Mouse (Mus musculus): Measurements from ENCODE around the gene Cdc34. TPM values are rescaled to one million over a fixed set of nuclear protein-coding genes. Genes with fewer than 3 reads are reported as not detected.

Gene Cdc34
- polyA plus RNA-seq, 1 experiment from 2014 or later: 88.0 TPM

DNA sequence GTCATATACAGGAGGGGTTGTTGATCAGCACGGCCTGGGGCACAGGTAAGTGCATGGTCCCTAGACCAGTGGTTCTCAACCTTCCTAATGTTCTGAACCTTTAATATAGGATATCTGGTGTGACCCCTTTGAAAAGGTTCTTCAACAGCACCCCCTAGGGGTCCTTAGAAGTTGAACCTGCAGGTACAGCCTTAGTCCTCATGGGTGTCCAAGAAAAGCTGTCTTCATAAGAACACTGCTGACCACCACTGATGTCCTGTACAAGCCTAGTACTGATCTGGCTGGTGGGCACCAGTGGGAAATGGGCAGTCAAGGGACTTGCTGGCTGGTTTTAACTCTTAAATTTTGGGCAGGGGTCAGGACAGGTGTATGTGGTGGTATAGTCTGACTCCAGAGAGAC is 30.0 kb downstream of the Cdc34 start:
- peak; percentile 59 for TF ChIP-seq CTCF (IDR thresholded peaks at IDR 0.05; ENCODE audit: low read depth)
- Histone ChIP-seq H3K9me3 (ENCODE audit: control insufficient read depth) (no peaks in the 10 kb centered on the region), H3K4me3 (ENCODE audit: low read depth, low read length) (no peak overlapping the region), H3K27ac (ENCODE audit: low read depth, low read length) (no peak overlapping the region), H3K4me1 (replicated peaks; ENCODE audit: control insufficient read depth, insufficient read depth, low read length) (peaks cover 5% of the 10 kb centered on the region; the same call in 1 of the 2 replicates), H3K4me2 (replicated peaks; ENCODE audit: low read depth) (no peak overlapping the region), H3K27me3 (replicated peaks; ENCODE audit: control insufficient read depth, insufficient read depth, low read length) (peaks cover 13% of the 10 kb centered on the region), H3K9ac (ENCODE audit: low read depth, low read length) (no peak overlapping the region), H3K36me3 (ENCODE audit: control insufficient read depth, insufficient read depth) (peaks cover 38% of the 10 kb centered on the region)
- 83% methylated on average over 1 of the region's 1 CpGs for WGBS
- ATAC-seq: no peak

DNA sequence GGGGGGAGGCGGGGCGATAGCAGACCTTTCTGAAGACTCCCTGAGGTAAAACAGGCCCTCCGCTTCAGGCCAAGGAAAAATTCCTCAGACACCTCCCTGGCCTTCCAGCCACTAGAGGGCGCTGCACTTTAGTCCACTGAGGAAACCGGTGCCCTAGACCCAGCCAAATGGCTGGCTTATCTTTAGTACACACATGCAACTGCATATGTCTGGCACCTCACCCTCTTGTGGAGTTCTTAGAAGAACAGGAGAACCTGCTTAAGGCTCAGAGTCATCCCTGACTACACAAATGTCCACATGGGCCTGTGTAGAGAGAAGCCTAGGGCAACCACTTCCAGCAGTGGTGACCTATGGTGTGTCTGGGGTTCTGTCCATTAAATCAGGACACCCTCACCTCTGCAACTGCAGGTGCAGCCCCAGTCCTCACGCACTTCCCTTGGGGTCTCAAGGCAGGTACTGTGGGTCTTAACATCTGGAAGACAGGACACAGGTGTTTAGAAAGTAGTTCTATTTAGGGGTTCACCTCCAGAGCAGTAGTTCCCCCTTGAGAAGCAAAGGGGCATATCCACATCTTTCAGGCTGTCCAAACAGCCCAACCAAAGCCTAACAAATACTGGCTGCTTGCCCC is 30.6 kb downstream of the Cdc34 start:
- Histone ChIP-seq H3K9me3 (ENCODE audit: control insufficient read depth) (no peaks in the 10 kb centered on the region), H3K27ac (ENCODE audit: low read depth, low read length) (no peak overlapping the region), H3K4me3 (ENCODE audit: low read depth, low read length) (no peak overlapping the region), H3K9ac (ENCODE audit: low read depth, low read length) (no peak overlapping the region), H3K27me3 (replicated peaks; ENCODE audit: control insufficient read depth, insufficient read depth, low read length) (peaks cover 19% of the 10 kb centered on the region), H3K4me1 (replicated peaks; ENCODE audit: control insufficient read depth, insufficient read depth, low read length) (peaks cover under 1% of the 10 kb centered on the region; the same call in 1 of the 2 replicates), H3K36me3 (ENCODE audit: control insufficient read depth, insufficient read depth) (peaks cover 38% of the 10 kb centered on the region), H3K4me2 (replicated peaks; ENCODE audit: low read depth) (no peak overlapping the region)
- 9% methylated on average over 6 of the region's 6 CpGs for WGBS
- TF ChIP-seq CTCF (IDR thresholded peaks at IDR 0.05; ENCODE audit: low read depth): peak; percentile 83
- peak; percentile 42 for ATAC-seq

DNA sequence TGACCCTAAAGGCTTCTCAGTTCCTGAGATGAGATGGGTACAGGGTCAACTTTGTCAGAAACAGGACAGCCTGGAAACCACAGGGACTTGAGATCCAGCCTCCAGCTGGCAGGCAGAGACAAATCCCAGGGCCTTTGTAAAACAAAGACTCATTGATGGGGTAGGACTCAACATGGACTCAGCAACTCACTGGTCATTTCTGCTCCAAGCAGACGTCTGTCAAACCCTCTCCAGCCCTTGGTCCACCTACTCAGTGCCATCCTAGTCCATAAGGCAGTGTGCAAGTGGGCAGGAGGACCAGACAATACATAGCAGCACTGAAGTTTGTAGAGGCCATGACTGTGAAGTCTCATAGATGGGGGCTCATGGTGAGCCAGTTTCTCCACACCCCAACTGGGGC is 31.2 kb downstream of the Cdc34 start:
- 33% methylated on average over 1 of the region's 1 CpGs for WGBS
- Histone ChIP-seq H3K4me1 (replicated peaks; ENCODE audit: control insufficient read depth, insufficient read depth, low read length) (no peaks in the 10 kb centered on the region; the same call in 1 of the 2 replicates), H3K27me3 (replicated peaks; ENCODE audit: control insufficient read depth, insufficient read depth, low read length) (peaks cover 24% of the 10 kb centered on the region), H3K4me2 (replicated peaks; ENCODE audit: low read depth) (no peak overlapping the region), H3K9ac (ENCODE audit: low read depth, low read length) (no peak overlapping the region), H3K9me3 (ENCODE audit: control insufficient read depth) (no peaks in the 10 kb centered on the region), H3K36me3 (ENCODE audit: control insufficient read depth, insufficient read depth) (peaks cover 38% of the 10 kb centered on the region), H3K27ac (ENCODE audit: low read depth, low read length) (no peak overlapping the region), H3K4me3 (ENCODE audit: low read depth, low read length) (no peak overlapping the region)
- ATAC-seq: no peak
- no peak for TF ChIP-seq CTCF (IDR thresholded peaks at IDR 0.05; ENCODE audit: low read depth)

DNA sequence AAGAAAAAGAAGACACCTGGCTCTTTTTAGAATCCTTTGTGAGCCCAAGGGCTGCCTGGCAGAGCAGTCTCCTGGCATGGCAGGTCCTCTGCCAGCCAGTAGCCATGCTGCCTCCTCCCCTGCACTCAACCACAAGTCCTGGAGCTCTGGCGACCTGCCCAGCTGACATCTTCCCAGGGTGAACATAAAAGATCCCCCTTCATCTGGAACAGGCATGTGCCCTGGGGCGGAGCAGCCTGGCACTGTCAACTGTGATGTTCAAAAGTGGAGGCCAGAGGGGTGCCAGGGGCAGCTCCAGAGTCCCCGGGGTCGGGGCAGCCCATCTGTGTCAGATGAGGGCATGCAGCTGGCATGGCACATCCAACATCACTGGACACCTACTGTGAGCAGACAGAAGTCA is 33.0 kb downstream of the Cdc34 start:
- WGBS: 69% methylated on average over 4 of the region's 4 CpGs
- Histone ChIP-seq H3K27ac (ENCODE audit: low read depth, low read length) (no peak overlapping the region), H3K9me3 (ENCODE audit: control insufficient read depth) (no peaks in the 10 kb centered on the region), H3K4me2 (replicated peaks; ENCODE audit: low read depth) (no peak overlapping the region), H3K4me1 (replicated peaks; ENCODE audit: control insufficient read depth, insufficient read depth, low read length) (no peaks in the 10 kb centered on the region; the same call in 1 of the 2 replicates), H3K9ac (ENCODE audit: low read depth, low read length) (no peak overlapping the region), H3K36me3 (ENCODE audit: control insufficient read depth, insufficient read depth) (peaks cover 20% of the 10 kb centered on the region), H3K27me3 (replicated peaks; ENCODE audit: control insufficient read depth, insufficient read depth, low read length) (peaks cover 32% of the 10 kb centered on the region), H3K4me3 (ENCODE audit: low read depth, low read length) (no peak overlapping the region)
- no peak for TF ChIP-seq CTCF (IDR thresholded peaks at IDR 0.05; ENCODE audit: low read depth)
- ATAC-seq: no peak

DNA sequence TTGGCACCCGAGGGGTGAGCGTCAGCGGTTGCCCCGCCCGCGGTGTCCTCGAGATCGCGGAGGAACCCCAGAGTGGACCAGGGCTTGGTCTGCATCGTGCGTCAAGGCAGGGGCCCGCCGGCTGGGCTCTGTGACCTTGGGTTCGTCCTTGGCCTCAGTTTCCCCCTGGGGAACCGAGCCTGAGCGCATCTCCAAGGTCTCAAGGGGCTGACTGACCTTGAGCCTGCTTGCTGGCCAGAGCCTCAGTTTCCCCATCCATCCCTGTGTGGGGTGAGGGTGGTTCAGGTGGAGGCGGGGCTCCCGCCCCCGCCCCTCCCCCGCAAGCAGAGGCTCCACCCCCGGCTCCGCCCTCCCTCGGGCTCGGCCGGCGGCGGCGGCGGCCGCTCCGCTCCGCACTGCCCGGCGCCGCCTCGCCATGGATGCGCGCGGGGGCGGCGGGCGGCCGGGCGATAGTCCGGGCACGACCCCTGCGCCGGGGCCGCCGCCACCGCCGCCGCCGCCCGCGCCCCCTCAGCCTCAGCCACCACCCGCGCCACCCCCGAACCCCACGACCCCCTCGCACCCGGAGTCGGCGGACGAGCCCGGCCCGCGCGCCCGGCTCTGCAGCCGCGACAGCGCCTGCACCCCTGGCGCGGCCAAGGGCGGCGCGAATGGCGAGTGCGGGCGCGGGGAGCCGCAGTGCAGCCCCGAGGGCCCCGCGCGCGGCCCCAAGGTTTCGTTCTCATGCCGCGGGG is 34.4 kb downstream of the Cdc34 start, which contains the start of gene Hcn2:
TSS of gene Hcn2 (plus strand) at position 381 of the 734 bp plus-strand sequence.
- Histone ChIP-seq H3K4me1 (replicated peaks; ENCODE audit: control insufficient read depth, insufficient read depth, low read length) (no peaks in the 10 kb centered on the region; the same call in 1 of the 2 replicates), H3K36me3 (ENCODE audit: control insufficient read depth, insufficient read depth) (peaks cover 6% of the 10 kb centered on the region), H3K4me3 (ENCODE audit: low read depth, low read length) (peak within 1 kb of the TSS; percentile 58), H3K27ac (ENCODE audit: low read depth, low read length) (no peak within 1 kb of the TSS), H3K9me3 (ENCODE audit: control insufficient read depth) (no peaks in the 10 kb centered on the region), H3K4me2 (replicated peaks; ENCODE audit: low read depth) (peak within 1 kb of the TSS; percentile 99), H3K9ac (ENCODE audit: low read depth, low read length) (no peak within 1 kb of the TSS), H3K27me3 (replicated peaks; ENCODE audit: control insufficient read depth, insufficient read depth, low read length) (peaks cover 32% of the 10 kb centered on the region)
- whole genome bisulfite sequencing: 4% methylated on average over 43 of the region's 91 CpGs
- peak; percentile 11; the same call in 1 of the 2 replicates for ATAC-seq
- TF ChIP-seq CTCF (IDR thresholded peaks at IDR 0.05; ENCODE audit: low read depth): no peak

DNA sequence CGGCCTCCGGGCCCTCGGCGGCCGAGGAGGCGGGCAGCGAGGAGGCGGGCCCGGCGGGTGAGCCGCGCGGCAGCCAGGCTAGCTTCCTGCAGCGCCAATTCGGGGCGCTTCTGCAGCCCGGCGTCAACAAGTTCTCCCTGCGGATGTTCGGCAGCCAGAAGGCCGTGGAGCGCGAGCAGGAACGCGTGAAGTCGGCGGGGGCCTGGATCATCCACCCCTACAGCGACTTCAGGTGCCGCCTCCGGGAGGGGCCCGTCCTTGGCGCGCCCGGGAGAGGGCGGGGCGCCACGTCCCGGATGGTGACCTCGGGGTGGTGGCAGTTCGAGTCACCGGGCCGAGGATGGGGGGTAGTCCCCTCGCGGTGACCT is 35.0 kb downstream of the Cdc34 start:
- Histone ChIP-seq H3K36me3 (ENCODE audit: control insufficient read depth, insufficient read depth) (peaks cover under 1% of the 10 kb centered on the region; the same call in 1 of the 2 replicates), H3K9me3 (ENCODE audit: control insufficient read depth) (no peaks in the 10 kb centered on the region), H3K27me3 (replicated peaks; ENCODE audit: control insufficient read depth, insufficient read depth, low read length) (peaks cover 32% of the 10 kb centered on the region), H3K4me1 (replicated peaks; ENCODE audit: control insufficient read depth, insufficient read depth, low read length) (no peaks in the 10 kb centered on the region; the same call in 1 of the 2 replicates), H3K4me2 (replicated peaks; ENCODE audit: low read depth) (peak overlapping the region; percentile 99), H3K9ac (ENCODE audit: low read depth, low read length) (no peak overlapping the region), H3K4me3 (ENCODE audit: low read depth, low read length) (peak overlapping the region; percentile 58), H3K27ac (ENCODE audit: low read depth, low read length) (no peak overlapping the region)
- ATAC-seq: no peak
- no peak for TF ChIP-seq CTCF (IDR thresholded peaks at IDR 0.05; ENCODE audit: low read depth)
- WGBS: 1% methylated on average over 28 of the region's 44 CpGs

Measured in intestine, postnatal 0 days (tissue).